Mouse (Mus musculus) left cerebral cortex, adult 8-10 months (tissue): ENCODE data around the gene Lnp1. TPM values are rescaled to one million over a fixed set of nuclear protein-coding genes. Genes with fewer than 3 reads are reported as not detected.
A peak's percentile ranks its signal among the peaks of the same experiment; 100 is the strongest.
"Not testable (repeated sequence)": the region's sequence is repeated elsewhere in the genome, so short reads cannot be mapped to it uniquely, and the experiment has no call there.

ENCODE experiments used
- DNase-seq, 2 experiments: peaks; one replicate each; pipeline ENCODE4 v3.0.0; 2022; ENCODE audit warnings: low spot score in 2 of 2
- total RNA-seq, 4 experiments: library from RNA; stranded (reverse); gene quantifications; 2 replicates each; pipeline ENCODE4 v1.2.4; 2022

Gene Lnp1
- total RNA-seq, result 1 to 10 TPM; 1.0 to 5.0 (median 2.5) TPM

DNA sequence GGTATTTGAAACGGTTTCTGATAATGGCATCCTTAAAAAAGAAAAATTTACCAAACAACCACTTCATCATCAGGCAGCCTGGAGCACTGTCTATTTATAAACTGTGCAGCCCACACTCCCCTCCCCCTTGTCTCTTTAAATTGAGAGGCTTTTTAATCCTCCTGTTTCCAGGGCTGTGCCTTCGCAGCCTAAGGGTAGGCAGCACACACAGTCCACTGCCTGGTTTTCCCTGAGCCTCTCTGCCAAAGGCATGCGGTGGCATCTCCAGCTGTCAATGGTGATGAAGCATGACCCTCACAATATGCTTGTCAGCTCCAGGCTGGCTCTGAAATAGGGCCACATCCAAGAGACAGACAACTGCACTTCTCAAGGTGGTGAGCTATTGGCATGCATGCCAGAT, at the start of gene Lnp1:
TSS of gene Lnp1 (minus strand) at position 39 of the 400 bp plus-strand sequence.
- no peak for DNase-seq

DNA sequence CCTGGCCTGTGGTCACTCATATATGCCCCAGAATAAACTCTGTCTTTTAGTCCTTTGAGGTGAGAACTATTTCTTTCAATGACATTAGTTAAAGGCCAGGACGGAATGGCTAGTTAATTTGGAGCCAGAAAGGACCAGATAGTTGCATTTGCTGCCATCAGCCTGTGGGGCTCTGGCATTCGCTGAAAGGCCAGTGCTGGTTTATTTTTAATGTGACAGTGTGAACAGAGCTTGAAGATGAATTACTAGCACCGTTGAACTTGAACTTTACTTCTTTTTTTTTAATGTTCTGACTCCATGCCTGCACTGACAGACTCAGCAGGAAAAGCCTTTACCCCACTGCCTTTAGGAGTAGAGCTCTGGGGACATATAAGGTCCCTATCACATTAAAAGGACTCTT, 46.8 kb upstream of the Lnp1 start:
- no peak for DNase-seq

DNA sequence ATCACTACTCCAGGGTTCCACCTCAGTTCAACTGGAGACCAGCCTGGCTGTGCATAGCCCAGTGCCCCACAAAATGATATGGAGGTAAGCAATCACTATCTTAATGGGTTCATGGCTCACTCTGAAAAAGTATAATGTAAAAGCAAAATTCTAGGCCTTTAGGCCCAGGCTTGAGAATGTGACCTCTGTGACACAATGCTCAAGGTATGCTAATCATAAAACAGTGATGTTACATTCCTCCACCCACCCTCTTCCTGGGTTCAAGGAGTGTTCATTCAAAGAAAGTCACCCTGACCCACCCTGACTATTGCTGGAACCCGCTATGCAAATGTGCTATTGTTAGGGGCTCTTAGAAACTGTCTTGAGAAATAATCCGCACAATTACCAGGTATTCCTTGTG, 30.4 kb upstream of the Lnp1 start:
- not testable (repeated sequence) for DNase-seq

DNA sequence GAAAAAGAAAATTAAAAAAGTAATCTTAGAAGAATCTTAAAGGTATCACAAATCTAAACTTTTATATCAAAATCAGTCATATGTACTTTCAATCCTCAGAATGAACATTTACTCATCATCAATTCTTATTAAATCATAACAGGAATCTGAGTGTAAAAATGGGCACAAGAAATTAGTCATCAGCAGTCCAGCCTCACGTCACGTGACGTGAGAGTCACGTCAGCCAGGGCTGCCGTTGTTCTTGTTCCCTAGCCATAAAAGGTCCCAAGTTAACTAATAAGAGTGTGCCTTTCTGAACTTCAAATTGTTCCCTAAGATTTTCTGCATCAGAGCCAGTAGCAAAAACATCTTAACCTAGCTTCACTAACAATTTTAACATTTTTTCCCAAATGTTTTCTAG, 21.2 kb upstream of the Lnp1 start:
- no peak for DNase-seq

DNA sequence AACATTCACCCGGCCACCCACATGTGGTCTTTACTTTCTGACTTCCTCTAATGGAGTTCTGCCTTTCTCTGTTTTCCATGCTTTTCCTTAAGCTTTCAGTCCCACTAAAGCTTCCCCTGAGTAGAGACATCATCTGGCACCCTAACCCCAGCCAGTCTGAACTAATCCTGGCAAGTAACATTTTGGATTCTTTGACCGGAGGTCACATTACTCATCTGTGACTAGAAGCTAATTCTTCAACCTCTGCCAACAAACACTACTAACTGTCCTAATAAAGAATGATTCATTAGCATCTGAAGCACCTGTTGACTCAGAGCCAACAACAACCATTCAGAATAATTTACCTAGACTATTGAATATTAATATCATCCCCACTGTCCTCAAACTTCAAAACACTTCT, 14.5 kb upstream of the Lnp1 start:
- DNase-seq, result no peak

DNA sequence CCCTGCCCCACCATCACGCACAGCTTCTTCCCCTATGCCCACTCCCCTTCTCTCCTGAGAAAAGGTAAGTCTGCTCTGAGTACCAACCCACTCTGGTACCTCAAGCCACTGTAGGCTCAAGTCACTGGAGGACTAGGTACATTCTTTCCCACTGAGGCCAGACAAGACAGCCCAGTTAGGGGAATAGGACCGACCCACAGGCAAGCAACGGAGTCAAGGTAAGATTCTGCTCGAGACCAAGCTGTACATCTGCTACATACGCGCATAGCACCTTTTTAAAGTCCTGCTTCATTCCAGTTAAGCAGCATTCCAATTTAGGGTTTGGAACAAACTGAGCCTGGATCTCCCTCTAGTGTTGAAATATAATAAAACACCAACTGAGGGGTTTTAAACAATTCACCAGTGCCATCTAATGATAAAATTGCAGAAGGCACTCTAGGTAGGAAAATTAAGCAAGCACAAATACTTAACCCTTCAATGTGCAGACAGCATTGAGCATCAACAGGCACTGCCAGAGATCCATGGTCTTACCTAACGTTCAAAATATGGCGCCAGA, 7.7 kb downstream of the Lnp1 start:
- DNase-seq, result no peak

DNA sequence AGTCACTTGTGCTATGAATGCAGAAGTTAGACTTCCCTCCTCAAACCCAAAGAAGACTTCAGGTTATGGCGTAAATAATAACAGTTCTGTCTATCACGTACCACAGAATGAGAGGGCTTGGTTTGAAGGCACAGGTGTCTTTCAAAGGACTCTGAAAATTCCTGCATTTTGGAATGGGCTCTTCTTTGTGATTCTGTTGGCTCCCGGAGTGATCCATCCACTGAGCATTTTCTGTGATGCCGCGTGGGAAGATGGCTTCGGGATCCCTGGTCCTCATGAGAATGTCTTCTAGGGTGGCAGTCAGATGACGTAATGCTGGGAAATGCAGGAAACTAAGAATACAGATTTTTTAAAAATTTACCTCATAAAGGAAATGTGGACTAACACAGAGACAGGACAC, 10.6 kb downstream of the Lnp1 start:
- no peak for DNase-seq

DNA sequence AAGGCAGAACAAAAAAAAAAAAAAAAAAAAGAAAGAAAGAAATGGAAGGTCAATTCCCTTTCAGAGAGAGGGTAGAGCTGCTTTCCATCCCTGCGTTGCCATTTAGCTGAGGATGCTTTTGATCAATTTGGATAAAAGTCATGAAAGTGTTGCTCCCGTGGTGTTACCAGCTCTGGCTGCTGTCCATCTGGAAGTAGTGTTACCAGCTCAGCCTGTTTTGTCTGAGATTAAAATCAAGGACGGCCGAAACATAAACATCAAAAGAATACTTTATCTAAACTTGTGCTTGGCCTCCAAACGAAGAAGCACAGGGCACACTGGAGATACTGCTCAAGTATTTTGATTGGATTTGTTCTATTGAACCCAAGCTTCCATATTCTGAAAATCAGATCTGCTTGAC, 18.9 kb downstream of the Lnp1 start:
- no peak for DNase-seq

DNA sequence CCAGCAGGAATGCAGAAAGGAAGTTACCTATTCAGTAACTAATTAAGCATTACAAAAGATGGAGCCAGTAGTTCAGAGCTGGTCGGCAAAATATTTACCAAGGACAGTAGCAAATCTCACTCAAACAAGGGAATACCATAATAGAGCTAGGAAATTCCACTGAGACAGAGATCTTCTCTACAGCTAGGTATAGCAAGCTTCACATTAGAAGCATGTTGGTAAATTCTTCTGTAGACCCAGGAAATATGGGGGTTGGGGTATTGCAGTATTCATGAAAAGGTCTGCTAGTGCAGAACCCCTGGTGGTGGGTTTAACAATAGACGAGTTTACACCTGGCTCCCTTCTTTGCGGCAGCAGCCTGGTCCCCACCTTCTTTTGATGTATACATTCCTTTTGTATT, 25.7 kb downstream of the Lnp1 start:
- not testable (repeated sequence) for DNase-seq

DNA sequence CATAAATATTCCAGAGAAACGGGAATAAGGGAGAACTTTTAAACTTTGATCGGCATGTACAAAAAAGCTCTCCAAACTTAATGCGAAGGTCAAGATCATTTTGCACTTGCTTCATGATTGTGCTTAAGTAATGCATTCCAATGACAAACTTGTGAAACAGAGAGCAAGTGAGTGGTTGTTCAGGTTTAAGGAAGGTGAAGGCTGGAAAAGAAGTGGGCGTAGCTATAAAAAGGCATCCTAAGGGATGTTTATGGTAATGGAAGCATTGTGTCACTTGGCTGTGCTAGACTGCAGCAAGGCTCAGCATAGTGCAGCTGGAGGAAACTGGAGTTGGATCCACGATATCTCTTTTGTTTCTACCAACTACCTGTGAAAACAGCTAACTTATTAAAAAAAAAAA, 36.3 kb downstream of the Lnp1 start:
- no peak for DNase-seq

DNA sequence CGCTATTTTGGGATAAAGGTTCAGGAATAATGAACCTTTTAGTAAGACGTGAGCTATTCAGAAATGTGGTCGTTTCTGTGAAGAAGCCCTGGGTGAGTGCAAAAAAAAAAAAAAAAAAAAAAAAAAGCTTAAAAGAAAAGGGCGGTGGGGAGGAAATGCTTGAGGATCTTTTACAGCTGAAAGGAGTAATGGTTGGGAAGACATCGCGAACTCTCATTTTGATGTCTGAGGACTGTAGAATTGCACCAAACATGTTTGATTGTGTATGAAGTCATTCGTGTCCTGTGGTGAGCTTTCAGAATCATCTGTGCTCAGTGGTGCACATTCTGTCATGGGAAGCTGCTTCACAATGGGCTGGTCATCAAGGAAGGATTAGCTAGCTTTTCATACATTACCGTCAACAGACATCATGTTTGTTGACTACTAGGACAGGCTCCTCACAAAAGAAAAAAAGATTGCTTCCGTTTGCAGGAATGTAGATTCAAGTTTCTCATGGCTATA, 41.2 kb downstream of the Lnp1 start:
- no peak for DNase-seq

DNA sequence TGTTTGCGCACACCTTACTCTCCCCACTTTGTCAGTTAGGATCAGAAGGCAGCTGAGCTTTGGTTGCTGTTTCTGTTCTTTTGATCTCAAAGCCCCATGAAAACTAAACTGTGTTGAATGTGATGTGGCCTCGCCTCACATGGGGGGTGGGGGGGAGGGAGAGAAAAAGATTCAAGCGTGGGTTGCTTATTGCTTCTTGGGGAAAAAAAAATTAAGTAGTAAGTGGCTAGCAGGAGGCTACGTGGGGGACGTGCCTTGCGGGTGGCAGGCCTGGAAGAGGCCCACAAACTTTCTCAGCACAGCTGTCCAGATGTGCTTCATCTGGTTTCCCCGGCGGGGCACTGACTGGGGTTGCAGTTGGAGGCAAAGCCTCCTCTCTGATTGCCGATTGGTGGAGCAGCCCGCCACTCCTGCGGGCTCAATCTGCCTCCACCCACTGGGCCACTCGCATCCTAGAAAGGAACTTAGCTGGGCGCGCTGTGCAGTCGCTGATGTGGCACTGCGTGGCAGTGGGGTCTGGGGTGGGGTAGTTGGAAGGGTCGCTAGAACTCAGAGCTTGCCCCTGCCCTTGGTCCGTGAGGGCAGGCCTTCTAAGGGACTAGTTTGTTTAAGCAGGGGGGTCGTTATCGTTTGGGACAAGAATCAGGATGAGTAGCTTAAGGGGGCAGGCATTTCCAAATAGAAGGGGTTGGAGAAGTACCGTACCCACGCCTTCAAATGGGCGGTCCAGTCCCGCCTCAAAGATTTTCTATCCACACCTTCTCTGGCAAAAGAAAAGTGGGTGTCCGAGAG, 41.8 kb downstream of the Lnp1 start, which contains the start of gene Tmem45a:
TSS of gene Tmem45a (minus strand) at position 343 of the 792 bp plus-strand sequence.
- DNase-seq, result peak; percentile 55 to 64

DNA sequence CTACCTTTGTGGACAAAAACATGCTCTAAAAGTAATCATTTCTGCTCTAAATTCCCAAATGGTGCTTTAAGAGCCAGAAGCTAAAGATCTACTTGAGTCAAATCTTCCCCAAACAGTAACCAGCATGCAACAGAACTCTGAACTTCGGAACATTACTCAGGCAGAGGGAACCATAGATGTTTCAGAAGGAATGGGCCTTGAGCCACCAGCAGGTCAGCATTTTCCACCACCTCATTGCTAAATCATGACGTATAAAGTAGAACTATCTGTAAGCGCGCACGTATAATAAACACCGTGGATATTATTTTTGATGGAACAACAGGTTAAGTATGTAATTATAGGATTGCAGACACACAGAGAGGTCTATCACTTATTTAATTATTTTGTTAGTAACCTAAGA, 43.0 kb downstream of the Lnp1 start:
- no peak for DNase-seq

DNA sequence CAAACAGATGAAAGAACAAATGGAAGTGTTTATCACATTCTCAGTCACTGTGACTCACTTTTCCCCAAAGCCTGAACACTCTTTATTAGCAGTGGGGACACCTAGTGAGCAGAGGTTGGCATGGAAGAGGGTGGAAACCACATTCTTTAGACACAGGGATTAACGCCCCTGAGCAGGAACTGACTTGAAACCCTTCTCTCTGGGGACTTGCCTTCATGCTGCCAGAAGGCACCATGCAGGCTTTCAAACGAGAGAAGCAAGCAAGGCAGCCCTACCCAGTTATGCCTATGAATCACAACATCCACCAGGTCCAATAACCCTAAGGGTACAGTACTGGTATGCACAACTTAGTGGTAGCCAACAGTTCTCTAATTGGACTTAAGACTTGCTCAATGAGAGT, 54.5 kb downstream of the Lnp1 start:
- DNase-seq, result no peak

DNA sequence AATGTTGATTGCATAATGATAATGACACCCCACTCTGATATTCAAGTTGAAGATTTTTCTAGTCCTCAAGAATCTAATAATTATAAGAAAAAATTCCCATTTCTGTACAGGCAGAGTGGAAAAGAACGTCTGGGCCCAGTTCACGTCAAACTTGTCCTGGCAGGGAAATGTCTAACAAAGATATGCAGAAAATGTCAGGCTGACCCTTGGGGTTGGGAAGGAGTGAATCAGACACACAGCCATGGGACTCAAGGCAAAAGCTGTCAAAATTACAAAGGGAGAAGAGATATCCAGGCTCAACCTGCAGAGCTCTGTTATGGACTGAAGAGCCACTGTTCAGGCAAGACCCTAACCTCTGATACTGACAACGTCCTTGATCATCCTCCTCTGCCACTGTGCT, 57.4 kb downstream of the Lnp1 start:
- DNase-seq, result no peak

DNA sequence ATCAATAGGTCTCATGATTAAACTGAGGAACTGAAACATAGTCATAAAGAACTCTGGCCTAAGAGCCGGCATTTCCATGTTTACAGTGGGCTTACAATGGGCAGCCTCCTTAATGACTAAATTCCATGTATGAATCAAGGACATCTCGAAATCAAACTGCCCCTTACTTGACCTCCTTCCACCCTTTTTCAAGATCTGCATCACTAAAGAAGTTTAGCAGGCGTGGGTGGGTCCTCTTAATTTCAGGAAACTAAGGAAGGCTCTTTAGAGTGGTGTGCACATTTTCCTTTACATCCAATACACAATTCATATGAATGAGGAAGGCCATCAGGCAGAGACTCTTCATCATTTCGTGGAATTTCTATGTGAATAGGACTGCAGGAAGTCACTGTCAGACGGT, 59.5 kb downstream of the Lnp1 start:
- no peak for DNase-seq

DNA sequence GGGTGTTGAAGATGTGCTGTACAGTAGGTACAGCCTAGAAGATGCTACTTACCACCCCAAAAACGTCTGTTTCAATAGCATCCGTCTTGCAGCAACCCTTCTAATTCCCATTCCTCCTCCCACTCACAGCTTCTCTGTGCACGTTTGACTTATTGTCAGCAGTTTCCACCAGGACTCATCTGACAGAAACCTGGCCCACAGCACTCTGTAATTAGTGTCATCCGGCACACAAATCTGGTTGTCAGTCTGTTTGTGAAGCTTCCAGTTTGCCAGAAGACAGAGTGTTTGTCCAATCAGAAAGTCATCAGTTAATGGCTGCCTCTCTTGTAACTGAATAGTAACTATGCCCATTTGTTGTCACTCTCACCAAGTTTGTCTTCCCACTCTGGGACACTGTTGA, 60.3 kb downstream of the Lnp1 start:
- DNase-seq, result no peak

Other genes with a start within 250 kb of the Lnp1 start
- gene Tfg, start 210.6 kb downstream of the Lnp1 start, total RNA-seq, result 10 to 100 TPM; 51.8 to 59.4 (median 55.2) TPM
- not detected for gene Adgrg7, start 132.2 kb downstream of the Lnp1 start, total RNA-seq
- 1 to 10 TPM in 1 of 4 experiments, under 1 TPM in 3; 0.46 to 1.5 (median 0.70) TPM for gene Tmem45a, start 41.9 kb downstream of the Lnp1 start, total RNA-seq
- gene Tmem45a2, start 143.3 kb upstream of the Lnp1 start, total RNA-seq, result under 1 TPM in 2 of 4 experiments, not detected in 2; 0.16 to 0.34 TPM
- 100 to 1,000 TPM; 105 to 125 (median 117) TPM for gene Tomm70a, start 193.6 kb upstream of the Lnp1 start, total RNA-seq
- 10 to 100 TPM; 11.4 to 16.4 (median 14.9) TPM for gene Nit2, start 239.3 kb upstream of the Lnp1 start, total RNA-seq